Mouse (Mus musculus) brain, adult 10 weeks (tissue): ENCODE measurements around the gene H2-M10.5. TPM values are rescaled to one million over a fixed set of nuclear protein-coding genes. Genes with fewer than 3 reads are reported as not detected.

Experiments used
- polyA plus RNA-seq: library from polyadenylated mRNA; stranded (reverse); fragments of 350-450 nt; fragmentation: Illumina TruSeq; extraction: RNeasy Lipid Tissue Mini Kit (QIAGEN cat#74804); gene quantifications from one replicate; pipeline ENCODE4 v1.2.3, GENCODE M21; 2015; ENCODE audit warnings: low read depth, low replicate concordance

Gene H2-M10.5
- polyA plus RNA-seq = not detected

GRCm38 (mm10) chr17:36772610-36773009 lies at the start of gene H2-M10.5:
Gene H2-M10.5, plus strand, starts transcription at chr17:36772910.

DNA sequence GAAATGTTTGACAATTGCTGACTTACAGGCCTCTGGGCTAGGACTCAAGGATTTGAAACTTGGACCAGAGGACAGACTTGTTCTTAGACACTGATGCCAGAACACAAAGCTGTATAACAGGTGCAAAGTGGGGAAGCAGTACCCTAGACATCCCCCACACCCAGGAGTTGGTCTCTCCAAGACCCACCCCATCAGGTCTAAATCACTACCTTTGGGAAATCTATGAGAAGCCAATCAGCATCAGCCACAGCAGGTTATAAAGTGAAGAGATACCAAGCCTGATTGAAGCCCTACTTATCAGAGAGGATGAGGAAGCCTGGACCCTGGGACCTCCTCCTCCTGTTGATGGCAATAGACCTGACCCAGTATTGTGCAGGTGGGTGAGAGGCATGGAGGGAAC lies 39.2 kb downstream of the H2-M10.5 start, which contains the start of gene H2-M10.6:
H2-M10.6 (plus strand) TSS at position 301 of the 400 bp plus-strand sequence.

Other genes with a start within 250 kb of the H2-M10.5 start
- not detected for gene H2-M11, start 225.8 kb upstream of the H2-M10.5 start, polyA plus RNA-seq
- not detected for gene H2-M9, start 130.2 kb upstream of the H2-M10.5 start, polyA plus RNA-seq
- not detected for gene H2-M1, start 100.7 kb upstream of the H2-M10.5 start, polyA plus RNA-seq
- gene H2-M10.6, start 39.3 kb downstream of the H2-M10.5 start, polyA plus RNA-seq = not detected
- gene Trim26, start 64.2 kb downstream of the H2-M10.5 start, polyA plus RNA-seq = 18.4 TPM
- not detected for gene Trim15, start 94.3 kb downstream of the H2-M10.5 start, polyA plus RNA-seq
- not detected for gene Trim10, start 96.7 kb downstream of the H2-M10.5 start, polyA plus RNA-seq
- 0.42 TPM for gene Trim40, start 117.2 kb downstream of the H2-M10.5 start, polyA plus RNA-seq
- gene Trim31, start 125.2 kb downstream of the H2-M10.5 start, polyA plus RNA-seq = not detected
- 5.6 TPM for gene Rnf39, start 170.0 kb downstream of the H2-M10.5 start, polyA plus RNA-seq
- 197 TPM for gene Ppp1r11, start 178.8 kb downstream of the H2-M10.5 start, polyA plus RNA-seq
- 60.3 TPM for gene Znrd1, start 185.6 kb downstream of the H2-M10.5 start, polyA plus RNA-seq
- gene Znrd1as, start 185.7 kb downstream of the H2-M10.5 start, polyA plus RNA-seq = 8.0 TPM
- gene 2410137M14Rik, start 208.3 kb downstream of the H2-M10.5 start, polyA plus RNA-seq = 0.74 TPM
- gene H2-M5, start 216.6 kb downstream of the H2-M10.5 start, polyA plus RNA-seq = 1.2 TPM
- 12.3 TPM for gene Zfp57, start 228.3 kb downstream of the H2-M10.5 start, polyA plus RNA-seq